ENCODE assay signal across 30 mouse cellular contexts in the genomic region with DNA sequence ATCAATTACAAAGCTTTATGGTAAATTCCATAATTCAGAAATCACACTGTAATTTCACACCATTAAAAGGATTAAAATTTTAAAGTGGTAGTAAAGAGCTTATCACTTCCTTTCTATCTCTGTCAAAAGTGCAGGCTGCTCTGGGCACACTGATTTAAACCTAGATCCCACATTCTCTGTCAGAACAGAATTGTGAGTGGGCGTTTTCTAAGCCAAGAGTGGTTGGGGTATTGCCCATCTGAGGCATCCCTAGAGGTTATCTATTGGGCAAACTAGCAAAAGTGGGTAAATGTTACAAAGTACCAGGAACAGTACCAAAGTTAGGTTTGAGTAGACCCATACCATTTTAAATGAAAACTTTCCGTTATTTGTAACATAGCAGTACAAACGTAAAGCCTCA. TPM values are rescaled to one million over a fixed set of nuclear protein-coding genes. Genes with fewer than 3 reads are reported as not detected.
"Had no signal": no experiment of that assay in that cellular context is flagged by ENCODE, and none has a peak within 500 bp of the region (broad histone marks: within the 10 kb centered on the region; RNA-seq: fewer than 3 reads in every experiment).

No protein-coding gene starts in this region.

- H3K36me3 ChIP-seq: lung, embryonic 15.5 days; neural tube, embryonic 12.5 days; neural tube, embryonic 15.5 days; stomach, embryonic 15.5 days had no signal

- H3K9ac ChIP-seq: limb, embryonic 13.5 days; liver, embryonic 12.5 days; liver, embryonic 15.5 days; lung, embryonic 15.5 days; neural tube, embryonic 12.5 days; neural tube, embryonic 15.5 days; stomach, embryonic 15.5 days had no signal

- H3K4me2 ChIP-seq: limb, embryonic 13.5 days; liver, embryonic 12.5 days; liver, embryonic 15.5 days; lung, embryonic 15.5 days; midbrain, embryonic 11.5 days; neural tube, embryonic 12.5 days; neural tube, embryonic 15.5 days; stomach, embryonic 15.5 days had no signal

- H3K4me1 ChIP-seq: limb, embryonic 10.5 days; liver, embryonic 12.5 days; liver, embryonic 15.5 days; lung, embryonic 15.5 days; megakaryocyte, embryonic 14.5 days; neural tube, embryonic 12.5 days; neural tube, embryonic 15.5 days; stomach, embryonic 15.5 days had no signal

- H3K27me3 ChIP-seq: limb, embryonic 13.5 days; liver, embryonic 12.5 days; liver, embryonic 15.5 days; lung, embryonic 15.5 days; neural tube, embryonic 12.5 days; neural tube, embryonic 15.5 days; stomach, embryonic 15.5 days had no signal

- DNase-seq: kidney, postnatal 25 days; layer of hippocampus, adult 9-11 months; liver; lung, adult 18-20 months; lung, postnatal 10 days; lung, postnatal 36 days; midbrain, embryonic 14.5 days; right cerebral cortex, adult 18-20 months; right cerebral cortex, postnatal 14 days; spleen, adult 18-20 months; thymus, postnatal 25 days had no signal

- H3K9me3 ChIP-seq: limb, embryonic 10.5 days; limb, embryonic 13.5 days; liver, embryonic 12.5 days; liver, embryonic 15.5 days; lung, embryonic 15.5 days; megakaryocyte, embryonic 14.5 days; neural tube, embryonic 12.5 days; neural tube, embryonic 15.5 days; stomach, embryonic 15.5 days had no signal

- H3K4me3 ChIP-seq: layer of hippocampus, adult 2 months; limb, embryonic 10.5 days; limb, embryonic 13.5 days; liver, embryonic 12.5 days; liver, embryonic 15.5 days; lung, embryonic 15.5 days; megakaryocyte, embryonic 14.5 days; neural tube, embryonic 12.5 days; neural tube, embryonic 15.5 days; stomach, embryonic 15.5 days had no signal

- H3K27ac ChIP-seq: kidney, postnatal 0 days; layer of hippocampus, adult 2 months; limb, embryonic 10.5 days; limb, embryonic 13.5 days; liver, embryonic 12.5 days; liver, embryonic 15.5 days; lung, embryonic 15.5 days; neural tube, embryonic 12.5 days; neural tube, embryonic 15.5 days; stomach, embryonic 15.5 days had no signal

- ATAC-seq: liver, embryonic 12.5 days had no signal

RNA-seq across cellular contexts. Expression of a gene that starts 51.1 kb away (rescaled TPM):
- total RNA-seq: layer of hippocampus, adult 2 months; layer of hippocampus, postnatal 25 days; left cerebral cortex, adult 18-20 months; left cerebral cortex, postnatal 25 days; midbrain, postnatal 0 days had no signal
- polyA plus RNA-seq: kidney, postnatal 0 days; large intestine, adult 2 months; midbrain, embryonic 11.5 days; thymus, postnatal 0 days had no signal

RNA-seq across cellular contexts. Expression of a gene that starts 52.9 kb away (rescaled TPM):
- total RNA-seq: layer of hippocampus, adult 2 months; layer of hippocampus, postnatal 25 days; left cerebral cortex, adult 18-20 months; left cerebral cortex, postnatal 25 days had no signal
- polyA plus RNA-seq: kidney, embryonic 14.5 days; kidney, postnatal 0 days; midbrain, embryonic 11.5 days; midbrain, embryonic 14.5 days; midbrain, postnatal 0 days; neural tube, embryonic 12.5 days; neural tube, embryonic 15.5 days had no signal
